Mouse (Mus musculus) midbrain, embryonic 11.5 days (tissue): ENCODE data around the gene Leng9. TPM values are rescaled to one million over a fixed set of nuclear protein-coding genes. Genes with fewer than 3 reads are reported as not detected.
A peak's percentile ranks its signal among the peaks of the same experiment; 100 is the strongest.

Experiments
- ATAC-seq: fragments of 200-750 bp; cut with Nextera tagmentation; 2 replicates; pipeline ENCODE4 v1.8.0; 2017; ENCODE audit warnings: moderate TSS enrichment, moderate library complexity; ENCODE audit not compliant: low FRiP score
- DNase-seq: peaks from one replicate; pipeline ENCODE4 v3.0.0; 2015; ENCODE audit warnings: low spot score; ENCODE audit errors: missing footprints
- H3K27ac ChIP-seq: fragments of 300-500 bp; sonication (generic); 2 replicates; pipeline ENCODE4 v1.5.1; 2014; ENCODE audit warnings: low read depth, low read length
- H3K27me3 ChIP-seq: fragments of 300-500 bp; sonication (generic); 2 replicates; pipeline ENCODE4 v1.6.1; 2014; ENCODE audit warnings: mild to moderate bottlenecking, low read length, moderate library complexity, mixed read lengths; ENCODE audit not compliant: control insufficient read depth, insufficient read depth
- H3K36me3 ChIP-seq: fragments of 300-500 bp; sonication (generic); 2 replicates; pipeline ENCODE4 v1.6.1; 2014; ENCODE audit warnings: mild to moderate bottlenecking, low read length, moderate library complexity, mixed read lengths; ENCODE audit not compliant: control insufficient read depth, insufficient read depth
- H3K4me1 ChIP-seq: fragments of 300-500 bp; sonication (generic); 2 replicates; pipeline ENCODE4 v1.6.1; 2014; ENCODE audit warnings: low read length; ENCODE audit not compliant: control insufficient read depth, insufficient read depth
- H3K4me2 ChIP-seq: fragments of 300-500 bp; sonication (generic); 2 replicates; pipeline ENCODE4 v1.6.1; 2014; ENCODE audit warnings: mild to moderate bottlenecking, moderate library complexity
- H3K4me3 ChIP-seq: fragments of 300-500 bp; sonication (generic); 2 replicates; pipeline ENCODE4 v1.5.1; 2014; ENCODE audit warnings: low read depth, low read length
- H3K9ac ChIP-seq: fragments of 300-500 bp; sonication (generic); 2 replicates; pipeline ENCODE4 v1.6.1; 2014; ENCODE audit warnings: low read length
- H3K9me3 ChIP-seq: fragments of 300-500 bp; sonication (generic); 2 replicates; pipeline ENCODE4 v1.6.1; 2016; ENCODE audit warnings: low read length; ENCODE audit not compliant: control insufficient read depth
- WGBS: fragments of 180-500 bp; shearing (Covaris S2); extraction: QIAGEN DNeasy Blood & Tissue Kit; methylation state at CpG from one replicate; pipeline ENCODE4 v1.1.7; 2014; 5-methylcytosine and 5-hydroxymethylcytosine counted together
- polyA plus RNA-seq: library from polyadenylated mRNA; unstranded; fragments of >200 nt; fragmentation: Nextera tagmentation; extraction: Ambion mirVana; gene quantifications from 2 replicates; pipeline ENCODE4 v1.2.1, GENCODE M21; 2014

Leng9 gene
- polyA plus RNA-seq, 1 experiment from 2014 or later, result 2.0 TPM

DNA sequence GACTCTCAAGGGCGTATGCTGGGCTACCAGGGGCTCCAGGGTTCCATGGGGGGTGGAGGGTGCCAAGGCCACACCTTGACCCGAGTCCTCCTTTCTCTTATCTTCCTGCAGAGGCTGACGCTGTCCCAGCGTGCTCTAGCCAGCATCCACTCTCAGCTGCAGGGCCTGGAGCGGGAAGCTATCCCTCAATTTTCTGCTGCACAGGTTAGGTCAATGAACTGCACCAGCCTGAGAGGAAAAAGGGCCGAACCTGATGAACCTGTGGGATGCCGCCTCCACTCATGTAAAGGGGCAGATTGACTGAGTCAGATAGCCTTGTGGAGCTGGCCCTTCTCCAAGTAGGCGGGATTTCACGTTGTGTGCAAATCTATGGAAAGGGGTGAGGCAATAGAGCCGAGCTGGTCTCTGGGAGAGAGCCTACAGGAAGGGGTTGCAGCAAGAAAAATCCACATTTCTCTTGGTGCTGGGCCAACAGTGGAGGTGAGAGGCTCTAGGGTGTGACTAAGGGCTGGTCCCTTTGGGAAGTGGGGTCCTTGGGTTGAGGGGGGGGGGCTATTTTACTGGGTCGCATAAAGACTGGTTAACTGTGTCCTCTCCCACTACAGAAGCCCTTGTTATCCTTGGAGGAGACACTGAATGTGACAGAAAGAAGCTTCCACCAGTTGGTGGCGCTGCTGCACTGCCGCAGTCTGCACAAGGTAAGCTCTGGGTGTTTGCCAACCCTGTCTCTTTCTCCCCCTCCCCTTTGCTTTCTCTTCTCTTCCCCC is 19.3 kb downstream of the Leng9 start:
- Histone ChIP-seq H3K36me3 (peaks cover 11% of the 10 kb centered on the region), H3K9me3 (no peaks in the 10 kb centered on the region), H3K9ac (no peak overlapping the region; the same call in 1 of the 2 replicates), H3K4me3 (no peak overlapping the region), H3K4me2 (no peak overlapping the region), H3K4me1 (no peaks in the 10 kb centered on the region), H3K27me3 (no peaks in the 10 kb centered on the region), H3K27ac (no peak overlapping the region; the same call in 1 of the 2 replicates)
- DNase-seq, result peak; percentile 98
- peak; percentile 83 for ATAC-seq
- 46% methylated on average over 13 of the region's 13 CpGs for WGBS

DNA sequence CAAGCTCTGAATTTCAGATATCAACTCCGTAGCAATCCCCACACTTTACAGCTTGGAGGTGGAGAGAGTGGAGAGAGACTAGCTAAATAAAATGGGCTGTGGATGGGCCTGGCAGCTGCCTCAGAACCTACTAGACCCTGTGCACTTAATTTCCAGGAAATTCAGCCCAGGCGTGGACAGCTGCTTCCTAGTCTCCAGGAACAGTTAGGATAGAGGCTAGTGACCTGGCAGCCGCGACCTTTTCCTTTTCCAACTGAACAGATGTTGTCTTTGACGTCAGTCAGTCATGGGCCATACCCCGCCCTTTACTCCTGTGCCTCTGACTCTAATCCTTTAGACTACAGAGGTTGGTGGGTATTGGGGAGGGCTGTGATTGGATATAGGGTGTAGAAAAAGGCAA is 21.3 kb downstream of the Leng9 start:
- H3K27ac ChIP-seq, result no peak overlapping the region

DNA sequence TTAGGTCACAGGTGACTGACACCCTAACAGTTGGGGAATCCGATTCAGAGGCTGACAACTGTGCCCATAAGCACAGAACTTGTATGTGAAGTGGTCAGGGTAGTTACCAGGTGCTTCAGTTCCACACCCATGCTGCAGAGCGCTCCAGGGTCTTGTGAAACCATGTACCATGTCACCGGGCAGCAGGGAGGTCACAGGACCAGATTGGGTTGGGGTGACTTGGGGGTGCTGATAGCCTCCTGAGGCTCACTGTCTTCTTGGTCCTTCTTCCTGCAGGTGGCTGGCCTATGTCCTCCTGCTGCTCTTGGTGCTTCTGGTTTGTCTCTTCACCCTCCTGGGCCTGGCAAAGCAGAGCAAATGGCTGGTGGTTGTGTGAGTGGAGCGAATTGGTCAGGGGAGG is 22.3 kb downstream of the Leng9 start:
- H3K4me3 ChIP-seq, result no peak overlapping the region
- peaks cover 9% of the 10 kb centered on the region for H3K36me3 ChIP-seq
- 87% methylated on average over 4 of the region's 4 CpGs for WGBS
- H3K27me3 ChIP-seq, result no peaks in the 10 kb centered on the region
- H3K9ac ChIP-seq, result no peak overlapping the region
- DNase-seq (peak; percentile 61), ATAC-seq (no peak)
- H3K27ac ChIP-seq, result no peak overlapping the region
- H3K4me1 ChIP-seq, result peaks cover 27% of the 10 kb centered on the region
- no peaks in the 10 kb centered on the region for H3K9me3 ChIP-seq
- H3K4me2 ChIP-seq, result no peak overlapping the region

More for the DNA sequence above, 21.3 kb downstream of the Leng9 start:
- Histone ChIP-seq H3K27me3 (no peaks in the 10 kb centered on the region), H3K4me3 (no peak overlapping the region), H3K9me3 (no peaks in the 10 kb centered on the region), H3K4me2 (no peak overlapping the region), H3K36me3 (peaks cover 9% of the 10 kb centered on the region), H3K9ac (no peak overlapping the region), H3K4me1 (peaks cover 17% of the 10 kb centered on the region)
- ATAC-seq (no peak), DNase-seq (peak; percentile 39)
- whole genome bisulfite sequencing, result 64% methylated on average over 6 of the region's 6 CpGs

DNA sequence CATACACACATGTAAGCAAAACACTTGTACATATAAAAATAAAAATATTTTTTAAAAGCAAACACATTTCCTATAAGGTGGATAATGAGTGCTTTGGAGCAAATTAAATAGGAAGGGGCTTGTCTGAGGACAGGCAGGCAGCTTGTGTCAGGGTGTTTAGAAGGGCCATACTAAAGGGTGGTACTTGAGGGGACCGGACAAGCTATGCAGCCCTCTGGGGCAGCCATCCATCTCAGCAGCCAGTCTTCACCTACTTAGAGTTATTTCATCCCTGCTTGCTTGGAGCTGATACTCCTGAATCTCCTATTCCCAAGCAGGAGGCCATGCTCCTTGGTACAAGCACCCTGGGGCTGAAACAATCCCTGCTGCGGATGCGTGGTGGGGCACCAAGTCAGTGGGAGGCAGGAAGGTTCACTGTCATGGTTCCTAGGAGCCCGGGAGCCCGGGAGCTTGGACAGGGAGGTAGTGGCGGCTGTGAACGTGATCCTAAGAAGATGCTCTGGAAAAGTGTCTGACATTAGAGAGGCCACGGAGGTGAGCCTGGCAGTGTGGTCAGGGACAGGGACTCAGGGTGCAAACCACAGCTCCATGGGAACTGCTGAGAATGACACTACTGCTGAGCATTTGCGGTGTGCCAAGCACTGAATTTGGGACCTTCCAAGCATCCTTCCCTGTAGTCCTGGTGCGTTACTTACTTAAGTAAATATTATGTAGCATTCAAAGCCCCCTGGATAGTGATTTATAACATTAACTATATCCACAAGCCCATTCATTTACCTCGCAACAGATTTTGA is 23.0 kb downstream of the Leng9 start:
- Histone ChIP-seq H3K36me3 (peaks cover 5% of the 10 kb centered on the region; the same call in 1 of the 2 replicates), H3K9ac (no peak overlapping the region), H3K4me2 (no peak overlapping the region), H3K9me3 (no peaks in the 10 kb centered on the region), H3K27ac (no peak overlapping the region), H3K4me1 (peaks cover 34% of the 10 kb centered on the region), H3K27me3 (no peaks in the 10 kb centered on the region), H3K4me3 (no peak overlapping the region)
- DNase-seq (peak; percentile 61), ATAC-seq (no peak)
- WGBS, result 89% methylated on average over 11 of the region's 11 CpGs

DNA sequence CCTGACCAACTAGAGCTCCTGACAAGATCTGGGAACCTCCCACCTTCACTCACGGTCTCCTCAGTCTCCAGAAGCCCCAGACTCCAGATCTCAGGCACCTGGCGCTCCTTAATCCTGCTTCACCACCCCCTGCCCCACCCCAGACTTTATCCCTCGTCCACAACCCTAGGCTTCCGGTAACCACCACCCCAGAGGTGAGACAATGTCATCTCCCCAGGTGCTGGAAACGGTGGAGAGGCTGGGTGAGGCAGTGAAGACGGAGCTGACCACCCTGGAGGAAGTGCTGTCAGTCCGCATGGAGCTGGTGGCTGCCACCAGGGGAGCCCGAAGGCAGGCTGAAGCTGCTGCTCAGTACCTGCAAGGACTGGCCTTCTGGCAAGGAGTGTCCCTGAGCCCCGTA is 24.9 kb downstream of the Leng9 start:
- WGBS, result 22% methylated on average over 9 of the region's 9 CpGs
- Histone ChIP-seq H3K4me1 (peaks cover 46% of the 10 kb centered on the region), H3K27me3 (no peaks in the 10 kb centered on the region), H3K9me3 (no peaks in the 10 kb centered on the region), H3K9ac (peak overlapping the region; percentile 49), H3K27ac (peak overlapping the region; percentile 97), H3K36me3 (peaks cover 4% of the 10 kb centered on the region; the same call in 1 of the 2 replicates), H3K4me2 (peak overlapping the region; percentile 34), H3K4me3 (no peak overlapping the region)
- peak; percentile 53 for DNase-seq
- ATAC-seq, result no peak

DNA sequence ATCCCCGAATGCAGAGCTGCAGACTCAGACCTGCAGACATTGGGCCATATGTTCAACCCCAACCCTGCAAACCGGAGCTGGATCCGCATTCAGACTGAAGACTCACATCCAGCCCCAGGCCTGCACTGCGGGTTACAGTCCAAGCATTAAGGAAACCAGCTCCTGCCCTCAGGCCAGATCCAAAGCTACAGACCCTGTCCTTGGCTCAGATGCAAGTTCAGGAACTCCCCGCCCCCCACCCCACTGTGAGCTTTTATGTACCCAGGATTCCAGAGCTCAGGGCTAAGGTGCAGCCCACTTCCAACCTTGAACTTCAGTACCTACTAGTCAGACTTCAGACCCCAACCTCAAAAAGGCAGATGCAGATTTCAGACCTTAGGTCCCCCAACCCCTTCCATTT is 25.3 kb downstream of the Leng9 start:
- Histone ChIP-seq H3K36me3 (peaks cover 4% of the 10 kb centered on the region; the same call in 1 of the 2 replicates), H3K4me2 (peak overlapping the region; percentile 34), H3K27ac (peak overlapping the region; percentile 97), H3K4me3 (peak overlapping the region; percentile 1; the same call in 1 of the 2 replicates), H3K27me3 (no peaks in the 10 kb centered on the region), H3K9me3 (no peaks in the 10 kb centered on the region), H3K4me1 (peaks cover 50% of the 10 kb centered on the region), H3K9ac (peak overlapping the region; percentile 49)
- ATAC-seq, result peak; percentile 13; the same call in 1 of the 2 replicates
- WGBS, result 7% methylated on average over 5 of the region's 5 CpGs
- peak; percentile 89 for DNase-seq

DNA sequence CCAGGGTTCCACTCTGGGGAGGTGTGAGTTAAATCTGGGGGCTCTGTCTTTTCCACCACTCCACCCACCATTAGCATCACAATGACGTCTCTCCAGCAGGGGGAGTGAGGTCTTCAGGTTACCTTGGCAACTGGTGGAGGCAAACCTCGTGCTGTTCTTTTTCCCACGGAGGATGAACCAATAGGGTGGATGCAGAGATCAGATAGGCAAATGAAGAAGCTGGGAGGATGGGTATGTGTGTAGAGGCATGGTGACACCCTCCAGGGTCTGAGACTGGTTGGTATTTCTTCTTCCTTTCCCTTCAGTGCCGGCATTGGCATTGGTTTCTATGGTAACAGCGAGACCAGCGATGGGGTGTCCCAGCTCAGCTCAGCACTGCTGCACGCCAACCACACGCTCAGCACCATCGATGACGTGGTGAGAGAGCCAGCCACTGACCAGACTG is 25.8 kb downstream of the Leng9 start:
- peak overlapping the region; percentile 1; the same call in 1 of the 2 replicates for H3K4me3 ChIP-seq
- peaks cover 4% of the 10 kb centered on the region; the same call in 1 of the 2 replicates for H3K36me3 ChIP-seq
- 1% methylated on average over 10 of the region's 10 CpGs for WGBS
- no peaks in the 10 kb centered on the region for H3K27me3 ChIP-seq
- H3K4me1 ChIP-seq, result peaks cover 50% of the 10 kb centered on the region
- peak overlapping the region; percentile 34 for H3K4me2 ChIP-seq
- H3K9ac ChIP-seq, result no peak overlapping the region; the same call in 1 of the 2 replicates
- ATAC-seq (peak; percentile 87), DNase-seq (peak; percentile 97)
- H3K9me3 ChIP-seq, result no peaks in the 10 kb centered on the region
- H3K27ac ChIP-seq, result peak overlapping the region; percentile 97

DNA sequence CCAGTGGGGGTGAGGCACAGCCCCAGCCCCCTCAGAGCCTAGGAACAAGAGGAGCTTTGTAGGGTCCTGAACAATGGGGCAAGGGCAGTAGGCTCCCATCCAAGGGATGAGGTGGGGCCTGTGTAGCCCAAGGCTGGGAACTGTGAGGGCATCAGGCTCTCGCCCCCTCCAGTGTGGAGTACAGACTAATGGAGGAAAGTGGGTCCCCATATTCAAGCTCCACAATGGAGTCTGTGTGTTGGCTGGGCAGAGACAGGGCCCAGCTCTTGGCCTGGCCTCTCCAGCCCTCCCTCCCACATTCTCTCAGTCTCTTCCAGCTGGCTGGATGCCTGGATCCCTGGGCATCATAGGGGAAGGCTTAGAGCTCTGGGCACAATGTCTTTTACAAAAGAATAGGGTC is 26.4 kb downstream of the Leng9 start:
- DNase-seq (no peak), ATAC-seq (peak; percentile 75)
- Histone ChIP-seq H3K4me2 (peak overlapping the region; percentile 30), H3K27ac (peak overlapping the region; percentile 97), H3K36me3 (peaks cover 4% of the 10 kb centered on the region; the same call in 1 of the 2 replicates), H3K4me1 (peaks cover 52% of the 10 kb centered on the region), H3K4me3 (no peak overlapping the region), H3K9me3 (no peaks in the 10 kb centered on the region), H3K27me3 (no peaks in the 10 kb centered on the region), H3K9ac (peak overlapping the region; percentile 34)
- 27% methylated on average over 1 of the region's 1 CpGs for WGBS
